Mouse (Mus musculus): Measurements from ENCODE around the gene Eif3f.

DNA sequence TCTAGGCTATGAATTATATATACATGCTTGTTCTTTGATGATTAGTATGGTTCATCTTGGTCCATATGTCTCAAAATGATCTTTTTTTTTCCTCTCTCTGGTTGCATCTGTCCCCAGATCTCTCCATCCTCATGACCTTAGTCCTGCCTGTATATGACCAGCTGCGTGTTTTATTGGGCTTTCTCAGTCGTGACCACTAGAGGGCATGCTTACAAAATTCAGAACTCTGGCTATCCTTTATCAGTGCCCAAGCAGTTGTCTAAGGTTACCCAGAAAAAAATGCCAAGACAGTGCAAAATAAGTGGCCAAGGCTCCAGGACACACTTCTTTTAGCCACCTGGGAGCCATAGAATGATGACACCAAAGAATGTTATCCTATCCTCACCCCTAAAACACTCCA lies 9.8 kb downstream of the Eif3f start:
- no peak for TF ChIP-seq CHD2 (IDR thresholded peaks at IDR 0.05; ENCODE audit: low read depth, low read length)
- no peak for TF ChIP-seq HCFC1 (IDR thresholded peaks at IDR 0.05; ENCODE audit: borderline replicate concordance, insufficient read depth, low read length)

All from ES-E14 (cell line).